Mouse (Mus musculus) heart, postnatal 0 days (tissue): ENCODE data around the gene Tnp1. TPM values are rescaled to one million over a fixed set of nuclear protein-coding genes. Genes with fewer than 3 reads are reported as not detected.

Source experiments
- ATAC-seq: fragments of 200-750 bp; cut with Nextera tagmentation; 2 replicates; pipeline ENCODE4 v1.8.0; 2017; ENCODE audit warnings: low read depth, moderate number of reproducible peaks, moderate library complexity; ENCODE audit not compliant: insufficient read depth
- DNase-seq: peaks from one replicate; pipeline ENCODE4 v3.0.0-alpha.2; 2016; ENCODE audit warnings: low spot score
- H3K27ac ChIP-seq: fragments of 300-500 bp; sonication (generic); 2 replicates; pipeline ENCODE4 v1.5.1; 2014; ENCODE audit warnings: low read depth, mild to moderate bottlenecking
- H3K27me3 ChIP-seq: fragments of 300-500 bp; sonication (generic); 2 replicates; pipeline ENCODE4 v1.6.1; 2014; ENCODE audit warnings: low read length, mixed read lengths; ENCODE audit not compliant: control insufficient read depth, insufficient read depth
- H3K36me3 ChIP-seq: fragments of 300-500 bp; sonication (generic); replicated peaks from 2 replicates; pipeline ENCODE4 v1.6.1; 2014; ENCODE audit warnings: low read length, mixed read lengths; ENCODE audit not compliant: control insufficient read depth, insufficient read depth
- H3K4me1 ChIP-seq: fragments of 300-500 bp; sonication (generic); 2 replicates; pipeline ENCODE4 v1.6.1; 2014; ENCODE audit warnings: antibody characterized with exemption; ENCODE audit not compliant: control insufficient read depth, insufficient read depth
- H3K4me2 ChIP-seq: fragments of 300-500 bp; sonication (generic); 2 replicates; pipeline ENCODE4 v1.6.1; 2014; ENCODE audit warnings: low read depth, mild to moderate bottlenecking, low read length, moderate library complexity
- H3K4me3 ChIP-seq: fragments of 300-500 bp; sonication (generic); 2 replicates; pipeline ENCODE4 v1.5.1; 2014; ENCODE audit warnings: low read depth, low read length
- H3K9ac ChIP-seq: fragments of 300-500 bp; sonication (generic); replicated peaks from 2 replicates; pipeline ENCODE4 v1.6.1; 2014; ENCODE audit warnings: low read depth, low read length, mixed read lengths
- H3K9me3 ChIP-seq: fragments of 300-500 bp; sonication (generic); replicated peaks from 2 replicates; pipeline ENCODE4 v1.6.1; 2016; ENCODE audit warnings: low read length; ENCODE audit not compliant: control insufficient read depth
- CTCF ChIP-seq: IDR thresholded peaks from 2 replicates; pipeline ENCODE4 v1.5.1; 2016; ENCODE audit warnings: antibody characterized with exemption, control low read depth, low read depth
- EP300 ChIP-seq: IDR thresholded peaks from 2 replicates; pipeline ENCODE4 v1.6.1; 2016; ENCODE audit warnings: antibody characterized with exemption, low read depth
- WGBS: fragments of 180-500 bp; shearing (Covaris S2); extraction: QIAGEN DNeasy Blood & Tissue Kit; methylation state at CpG from one replicate; pipeline ENCODE4 v1.1.7; 2014; 5-methylcytosine and 5-hydroxymethylcytosine counted together
- polyA plus RNA-seq: library from polyadenylated mRNA; unstranded; fragments of >200 nt; fragmentation: Nextera tagmentation; extraction: Ambion mirVana; gene quantifications from 2 replicates; pipeline ENCODE4 v1.2.1, GENCODE M21; 2015
- total RNA-seq: library from RNA; depleted of rRNA; stranded (reverse); fragments of >200 nt; gene quantifications from 2 replicates; pipeline ENCODE4 v1.2.3, GENCODE M21; 2014; ENCODE audit warnings: low replicate concordance

The Tnp1 gene
- total and polyA plus RNA-seq, 2 experiments from 2014 or later: not detected

DNA sequence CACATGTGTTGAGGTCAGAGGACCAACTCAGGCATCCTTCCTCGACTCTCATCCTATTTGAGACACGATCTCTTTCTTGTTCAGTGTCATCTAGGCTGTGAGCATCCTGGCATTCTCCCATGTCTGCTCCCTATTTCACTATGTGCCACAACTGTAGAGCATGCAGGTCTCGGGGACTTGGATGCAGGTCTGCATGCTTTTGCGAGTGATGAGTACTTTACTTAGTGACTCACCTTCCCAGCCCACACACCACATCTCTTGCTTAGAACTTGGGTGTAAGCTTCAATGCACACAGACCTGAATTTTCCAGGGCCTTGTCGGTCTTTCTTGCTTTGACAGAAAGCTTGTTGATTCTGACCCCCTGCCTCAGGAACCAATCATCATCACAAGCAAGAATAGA is 16.8 kb upstream of the Tnp1 start:
- H3K4me1 ChIP-seq: no peaks in the 10 kb centered on the region; the same call in 1 of the 2 replicates
- no peak overlapping the region for H3K4me2 ChIP-seq
- ATAC-seq: no peak
- no peaks in the 10 kb centered on the region for H3K27me3 ChIP-seq
- H3K36me3 ChIP-seq: no peaks in the 10 kb centered on the region
- 81% methylated on average over 5 of the region's 5 CpGs for WGBS
- no peak overlapping the region for H3K27ac ChIP-seq
- TF ChIP-seq EP300: no peak
- TF ChIP-seq CTCF: no peak
- H3K4me3 ChIP-seq: no peak overlapping the region
- no peaks in the 10 kb centered on the region for H3K9me3 ChIP-seq
- H3K9ac ChIP-seq: no peak overlapping the region
- DNase-seq: no peak

DNA sequence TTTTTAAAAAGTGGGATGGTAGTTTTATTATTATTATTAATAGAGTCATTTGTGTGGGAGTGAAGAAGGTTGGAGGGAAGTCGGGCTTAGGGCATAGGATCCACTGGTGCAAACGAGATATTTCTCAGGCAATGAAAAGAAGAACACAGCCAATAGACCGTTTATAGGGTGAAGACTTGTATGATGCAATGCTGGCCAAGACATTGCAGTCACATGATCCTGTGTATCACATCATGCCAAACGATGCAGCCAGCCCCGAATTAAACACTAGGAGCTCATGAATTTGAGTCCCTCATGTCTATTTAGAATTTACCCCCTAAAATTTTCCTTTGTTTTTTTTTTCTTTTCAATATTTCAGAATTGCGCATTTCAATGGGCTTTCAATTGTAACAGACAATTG is 13.0 kb upstream of the Tnp1 start:
- Histone ChIP-seq H3K9me3 (no peaks in the 10 kb centered on the region), H3K27me3 (no peaks in the 10 kb centered on the region), H3K4me2 (no peak overlapping the region), H3K4me3 (no peak overlapping the region), H3K36me3 (no peaks in the 10 kb centered on the region), H3K9ac (no peak overlapping the region), H3K4me1 (no peaks in the 10 kb centered on the region; the same call in 1 of the 2 replicates), H3K27ac (no peak overlapping the region)
- DNase-seq: no peak
- 76% methylated on average over 6 of the region's 6 CpGs for WGBS
- ATAC-seq: no peak
- TF ChIP-seq EP300 (no peak), CTCF (no peak)

DNA sequence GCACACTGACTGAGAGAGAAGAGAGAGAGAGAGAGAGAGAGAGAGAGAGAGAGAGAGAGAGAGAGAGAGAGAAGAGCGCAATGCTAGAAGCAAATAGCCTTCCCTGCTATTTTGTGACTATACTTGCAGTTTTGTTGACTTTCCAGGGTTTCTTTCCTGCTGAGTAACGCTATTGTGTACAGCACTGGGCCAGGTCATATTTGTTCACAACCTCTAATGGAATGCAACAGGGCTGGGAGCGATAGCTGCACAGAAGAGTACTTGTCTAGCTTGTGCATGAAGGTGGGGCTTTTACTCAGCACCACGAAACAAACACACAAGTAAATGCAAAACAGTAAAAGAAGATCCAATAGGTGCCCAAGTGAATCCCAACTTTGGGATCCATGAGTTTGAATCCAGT is 11.7 kb upstream of the Tnp1 start:
- no peak for TF ChIP-seq EP300
- TF ChIP-seq CTCF: no peak
- Histone ChIP-seq H3K4me1 (no peaks in the 10 kb centered on the region; the same call in 1 of the 2 replicates), H3K36me3 (no peaks in the 10 kb centered on the region), H3K27me3 (no peaks in the 10 kb centered on the region), H3K27ac (no peak overlapping the region), H3K4me3 (no peak overlapping the region), H3K9me3 (no peaks in the 10 kb centered on the region), H3K9ac (no peak overlapping the region), H3K4me2 (no peak overlapping the region)
- 78% methylated on average over 4 of the region's 4 CpGs for WGBS
- ATAC-seq (no peak), DNase-seq (no peak)

DNA sequence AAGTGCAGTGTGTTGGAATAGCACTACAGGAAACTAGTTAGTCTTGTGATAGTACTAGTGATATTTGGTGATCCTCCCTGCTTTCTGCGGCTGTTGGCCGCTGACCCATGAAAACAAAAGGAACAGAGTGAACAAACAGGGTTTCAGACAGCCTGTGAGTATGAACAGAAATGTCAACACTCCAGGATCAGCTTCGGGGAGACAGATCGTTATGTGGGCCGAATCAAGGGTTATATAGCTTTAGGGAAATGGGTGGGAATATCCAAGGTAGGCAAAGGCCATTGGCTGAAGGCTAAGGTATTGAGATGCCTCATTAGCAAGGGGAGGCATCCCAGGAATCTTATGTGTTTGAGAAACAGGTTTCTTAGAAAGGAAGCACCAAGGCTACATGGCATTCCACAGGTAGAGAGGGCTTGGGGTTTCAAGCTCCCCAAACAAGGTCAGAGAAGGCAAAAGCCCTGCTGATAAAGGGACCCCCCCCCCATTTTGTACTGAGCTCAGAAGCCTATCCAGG is 11.1 kb upstream of the Tnp1 start:
- Histone ChIP-seq H3K27me3 (no peaks in the 10 kb centered on the region), H3K4me3 (no peak overlapping the region), H3K9me3 (no peaks in the 10 kb centered on the region), H3K9ac (no peak overlapping the region), H3K27ac (no peak overlapping the region), H3K36me3 (no peaks in the 10 kb centered on the region), H3K4me1 (no peaks in the 10 kb centered on the region; the same call in 1 of the 2 replicates), H3K4me2 (no peak overlapping the region)
- DNase-seq: no peak
- TF ChIP-seq CTCF: no peak
- no peak for TF ChIP-seq EP300
- no peak for ATAC-seq
- 45% methylated on average over 5 of the region's 5 CpGs for WGBS

DNA sequence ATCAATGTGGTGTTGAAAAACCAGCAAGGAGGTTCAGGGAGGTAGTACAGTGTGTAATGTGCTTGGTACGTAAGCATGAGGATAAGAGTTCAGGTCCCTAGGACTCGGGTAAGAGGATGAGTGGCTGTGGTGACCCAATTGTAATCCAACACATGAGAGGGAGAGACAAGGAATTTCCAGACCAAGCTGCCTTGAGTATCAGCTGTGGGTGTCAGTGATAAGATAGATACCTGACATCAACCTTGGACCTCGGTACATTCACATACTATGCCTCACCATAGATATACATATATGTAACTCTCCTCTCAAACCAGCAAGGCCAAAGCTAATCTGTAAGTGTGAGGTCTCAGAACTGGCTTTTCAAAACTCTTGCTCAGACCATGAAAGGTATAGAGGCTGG is 10.4 kb upstream of the Tnp1 start:
- TF ChIP-seq CTCF (no peak), EP300 (no peak)
- Histone ChIP-seq H3K9ac (no peak overlapping the region), H3K4me2 (no peak overlapping the region), H3K27me3 (no peaks in the 10 kb centered on the region), H3K4me3 (no peak overlapping the region), H3K9me3 (no peaks in the 10 kb centered on the region), H3K36me3 (no peaks in the 10 kb centered on the region), H3K4me1 (no peaks in the 10 kb centered on the region; the same call in 1 of the 2 replicates), H3K27ac (no peak overlapping the region)
- no peak for DNase-seq
- no peak for ATAC-seq
- 63% methylated on average over 3 of the region's 3 CpGs for WGBS

DNA sequence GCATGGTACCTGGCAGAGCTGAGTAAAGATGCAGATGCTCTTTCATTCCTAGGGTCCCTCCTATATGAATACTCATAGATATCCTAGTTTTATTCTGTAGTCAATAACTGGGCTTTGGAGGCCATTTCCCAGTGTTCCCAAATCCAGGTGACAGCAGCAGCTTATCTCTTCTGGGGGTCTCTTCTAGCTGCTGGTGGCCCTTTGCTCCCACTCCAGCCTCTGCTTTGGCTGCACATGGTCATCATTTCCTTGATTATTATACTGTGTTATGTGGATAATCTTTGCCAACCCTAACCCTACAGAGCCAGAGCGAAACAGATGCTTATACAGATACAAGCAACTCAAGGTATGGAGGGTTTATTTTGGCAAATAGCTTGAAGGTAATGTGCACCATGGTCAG is 8.9 kb downstream of the Tnp1 start:
- Histone ChIP-seq H3K4me1 (no peaks in the 10 kb centered on the region), H3K4me3 (no peak overlapping the region), H3K9me3 (no peaks in the 10 kb centered on the region), H3K27me3 (no peaks in the 10 kb centered on the region), H3K9ac (no peak overlapping the region), H3K27ac (no peak overlapping the region), H3K4me2 (no peak overlapping the region), H3K36me3 (no peaks in the 10 kb centered on the region)
- ATAC-seq: no peak
- TF ChIP-seq EP300 (no peak), CTCF (no peak)
- no peak for DNase-seq
- 94% methylated on average over 1 of the region's 1 CpGs for WGBS
